Mouse (Mus musculus) testis, adult 2 months (tissue): ENCODE measurements around the gene Pde4d. TPM values are rescaled to one million over a fixed set of nuclear protein-coding genes. Genes with fewer than 3 reads are reported as not detected.

Source experiments
- H3K27ac ChIP-seq: fragments of 200-500 bp; 2 replicates; pipeline ENCODE4 v1.5.1; 2012; ENCODE audit warnings: low read depth, low read length; ENCODE audit not compliant: control insufficient read depth, insufficient read depth
- H3K27me3 ChIP-seq: fragments of 200-500 bp; 2 replicates; pipeline ENCODE4 v1.6.1; 2012; ENCODE audit warnings: mild to moderate bottlenecking, low read length, moderate library complexity; ENCODE audit not compliant: control insufficient read depth, insufficient read depth
- H3K36me3 ChIP-seq: fragments of 200-500 bp; 2 replicates; pipeline ENCODE4 v1.6.1; 2012; ENCODE audit warnings: mild to moderate bottlenecking, low read length; ENCODE audit not compliant: control insufficient read depth, insufficient read depth
- H3K4me1 ChIP-seq: fragments of 200-500 bp; 2 replicates; pipeline ENCODE4 v1.6.1; 2012; ENCODE audit warnings: low read length; ENCODE audit not compliant: control insufficient read depth, insufficient read depth
- H3K4me3 ChIP-seq: fragments of 200-500 bp; 2 replicates; pipeline ENCODE4 v1.5.1; 2012; ENCODE audit warnings: low read depth, mild to moderate bottlenecking, low read length, moderate library complexity, mixed read lengths; ENCODE audit not compliant: control insufficient read depth
- CTCF ChIP-seq: fragments of 200-500 bp; IDR thresholded peaks from 2 replicates; pipeline ENCODE4 v1.5.1; 2012; ENCODE audit warnings: low read depth, mild to moderate bottlenecking, inconsistent platforms, low read length, moderate library complexity; ENCODE audit not compliant: control insufficient read depth, insufficient read depth, insufficient replicate concordance
- POLR2A ChIP-seq: fragments of 200-500 bp; IDR thresholded peaks from 2 replicates; pipeline ENCODE4 v1.6.1; 2012; ENCODE audit warnings: low read depth, mild to moderate bottlenecking, inconsistent platforms, low read length, moderate library complexity; ENCODE audit not compliant: control insufficient read depth
- polyA plus RNA-seq: library from polyadenylated mRNA; depleted of rRNA; stranded (reverse); fragments of >200 nt; gene quantifications from 2 replicates; pipeline ENCODE4 v1.2.3, GENCODE M21; 2012

Pde4d gene
- polyA plus RNA-seq, 1 experiment = 2.1 TPM

DNA sequence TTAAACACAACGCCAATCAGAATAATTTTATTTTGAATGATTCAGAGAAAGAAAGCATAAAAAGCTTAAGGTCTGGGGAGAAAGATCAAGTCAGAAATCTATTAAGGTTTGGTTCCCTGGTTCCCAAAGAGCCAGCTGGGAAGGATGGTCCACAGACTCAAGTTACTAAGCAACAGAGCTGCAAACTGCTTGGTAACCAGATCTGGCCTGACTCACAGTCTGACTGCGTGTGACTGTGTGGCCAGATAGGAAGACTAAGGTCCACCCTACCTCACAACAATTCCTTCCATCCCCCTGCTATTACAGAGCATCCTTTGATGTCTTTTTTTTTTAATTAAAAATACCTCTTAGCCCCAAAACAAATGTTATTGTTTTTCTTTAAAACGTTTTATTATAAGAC is 818.5 kb downstream of the Pde4d start:
- Histone ChIP-seq H3K27ac (no peak overlapping the region), H3K27me3 (no peaks in the 10 kb centered on the region), H3K4me3 (no peak overlapping the region), H3K36me3 (no peaks in the 10 kb centered on the region), H3K4me1 (no peaks in the 10 kb centered on the region)
- TF ChIP-seq CTCF (no peak), POLR2A (no peak)

DNA sequence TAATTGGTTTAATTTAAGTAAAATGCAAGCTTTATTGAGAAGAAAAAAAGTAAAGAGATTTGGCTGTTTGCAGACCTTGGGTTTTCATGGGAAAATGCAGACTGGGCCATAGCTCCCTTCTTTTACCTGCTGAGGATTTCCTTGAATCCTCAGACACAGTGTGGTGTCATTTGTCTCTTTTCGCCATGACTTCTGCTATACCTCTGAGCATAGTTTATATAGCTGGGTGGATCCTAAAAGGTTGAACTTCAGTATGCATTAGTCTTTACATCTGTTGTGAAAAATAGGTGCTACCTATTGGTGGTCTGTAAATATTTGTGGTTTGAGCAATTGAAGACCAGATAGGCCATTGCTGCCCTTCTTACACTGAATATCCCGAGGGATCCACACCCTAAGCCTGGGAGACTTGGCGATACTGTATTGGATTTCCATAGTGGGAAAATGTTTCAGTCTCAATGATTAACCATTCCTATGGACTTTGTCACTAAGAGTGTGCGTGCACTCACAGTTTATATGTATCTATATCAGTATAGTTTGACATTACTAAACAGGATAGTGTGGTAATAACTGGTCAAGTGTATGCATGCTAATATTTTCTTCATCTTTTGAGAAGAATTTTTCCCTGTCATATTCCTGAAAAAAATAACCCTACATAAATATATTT is 819.0 kb downstream of the Pde4d start:
- TF ChIP-seq CTCF = no peak
- no peaks in the 10 kb centered on the region for H3K4me1 ChIP-seq
- H3K27ac ChIP-seq = no peak overlapping the region
- no peak overlapping the region for H3K4me3 ChIP-seq
- no peaks in the 10 kb centered on the region for H3K36me3 ChIP-seq
- H3K27me3 ChIP-seq = no peaks in the 10 kb centered on the region

DNA sequence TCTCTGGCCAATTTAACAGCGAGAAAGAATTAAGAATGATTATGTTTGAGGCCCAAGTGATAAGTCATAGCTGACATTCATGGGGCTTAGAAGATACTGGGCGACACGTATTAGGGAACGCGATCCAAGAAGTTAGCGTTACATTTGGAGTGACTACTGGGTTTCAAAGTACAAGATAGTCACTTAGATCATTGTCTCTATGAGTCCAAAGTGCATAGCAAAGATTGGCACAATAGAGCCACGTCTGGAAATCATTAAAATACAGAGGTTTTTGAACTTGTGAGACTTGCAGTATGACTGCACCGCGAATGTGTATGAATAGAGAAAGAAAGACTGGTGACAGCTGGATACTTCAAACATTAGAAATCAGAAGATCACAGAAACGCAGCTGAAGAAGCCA is 825.1 kb downstream of the Pde4d start:
- TF ChIP-seq POLR2A (no peak), CTCF (no peak)
- no peak overlapping the region for H3K4me3 ChIP-seq
- no peak overlapping the region for H3K27ac ChIP-seq
- no peaks in the 10 kb centered on the region for H3K36me3 ChIP-seq
- H3K27me3 ChIP-seq = no peaks in the 10 kb centered on the region
- H3K4me1 ChIP-seq = no peaks in the 10 kb centered on the region

DNA sequence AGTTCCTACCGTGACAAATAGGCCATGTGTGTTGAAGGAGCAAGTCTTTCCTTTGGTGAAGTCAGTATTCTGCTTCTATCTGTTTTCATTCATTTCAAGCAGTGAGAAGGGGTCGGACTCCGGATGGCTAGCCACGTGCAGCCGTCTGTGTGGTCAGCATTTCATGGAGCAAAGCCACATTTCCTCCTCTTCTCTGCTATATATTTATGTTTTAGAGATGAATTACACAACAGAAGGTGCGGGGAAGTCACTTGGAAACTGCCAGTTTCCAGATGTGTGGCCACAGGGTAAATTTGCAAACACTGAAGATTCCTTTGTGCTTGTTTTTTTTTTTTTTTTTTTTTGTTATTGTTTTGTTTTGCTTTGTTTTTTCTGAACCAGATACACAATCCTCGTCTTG is 828.0 kb downstream of the Pde4d start:
- Histone ChIP-seq H3K27me3 (no peaks in the 10 kb centered on the region), H3K36me3 (no peaks in the 10 kb centered on the region), H3K4me3 (no peak overlapping the region), H3K4me1 (no peaks in the 10 kb centered on the region), H3K27ac (no peak overlapping the region)
- TF ChIP-seq POLR2A (no peak), CTCF (no peak)

DNA sequence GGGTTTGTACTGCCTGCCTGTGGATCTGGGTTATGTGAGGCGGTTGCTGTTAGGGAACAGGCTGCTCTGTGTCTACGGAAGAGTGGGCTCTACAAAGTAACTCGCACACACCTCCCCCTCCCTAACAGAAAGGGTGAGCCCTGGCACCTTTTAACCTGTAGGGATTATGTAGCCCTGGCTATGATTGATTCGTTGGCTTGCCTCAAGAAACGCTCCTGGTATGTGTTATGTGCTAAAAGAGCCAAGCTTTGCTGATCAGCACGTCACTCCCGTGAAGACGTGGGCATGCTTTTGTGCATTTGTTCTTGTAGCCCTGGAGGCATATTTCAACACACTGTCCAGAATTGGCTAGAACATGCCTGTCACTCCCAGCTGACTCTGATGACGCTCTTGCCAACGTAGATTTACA is 828.8 kb downstream of the Pde4d start:
- H3K27me3 ChIP-seq = no peaks in the 10 kb centered on the region
- H3K36me3 ChIP-seq = no peaks in the 10 kb centered on the region
- TF ChIP-seq POLR2A (no peak), CTCF (no peak)
- H3K27ac ChIP-seq = no peak overlapping the region
- no peaks in the 10 kb centered on the region for H3K4me1 ChIP-seq
- no peak overlapping the region for H3K4me3 ChIP-seq

DNA sequence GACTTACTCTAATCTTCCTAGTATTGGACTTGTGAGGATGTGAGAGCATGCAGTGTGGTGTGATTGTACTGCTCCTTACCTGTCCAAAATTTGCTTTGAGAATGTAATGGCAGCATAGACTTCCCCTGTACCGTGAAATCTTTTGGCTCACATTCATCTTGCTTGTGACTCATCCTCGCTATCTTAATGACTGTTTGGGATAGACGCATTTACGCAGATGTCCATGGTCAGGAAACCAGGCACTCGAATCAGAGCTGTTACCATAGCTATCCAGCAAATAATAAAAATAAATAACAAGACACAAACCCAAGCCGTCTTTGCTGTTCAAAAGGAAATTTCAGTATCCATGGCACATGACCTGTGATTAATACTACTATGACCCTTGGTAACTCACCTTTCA is 829.5 kb downstream of the Pde4d start:
- H3K27ac ChIP-seq = no peak overlapping the region
- H3K36me3 ChIP-seq = no peaks in the 10 kb centered on the region
- no peak for TF ChIP-seq POLR2A
- TF ChIP-seq CTCF = no peak
- H3K4me1 ChIP-seq = no peaks in the 10 kb centered on the region
- H3K27me3 ChIP-seq = no peaks in the 10 kb centered on the region
- H3K4me3 ChIP-seq = no peak overlapping the region

DNA sequence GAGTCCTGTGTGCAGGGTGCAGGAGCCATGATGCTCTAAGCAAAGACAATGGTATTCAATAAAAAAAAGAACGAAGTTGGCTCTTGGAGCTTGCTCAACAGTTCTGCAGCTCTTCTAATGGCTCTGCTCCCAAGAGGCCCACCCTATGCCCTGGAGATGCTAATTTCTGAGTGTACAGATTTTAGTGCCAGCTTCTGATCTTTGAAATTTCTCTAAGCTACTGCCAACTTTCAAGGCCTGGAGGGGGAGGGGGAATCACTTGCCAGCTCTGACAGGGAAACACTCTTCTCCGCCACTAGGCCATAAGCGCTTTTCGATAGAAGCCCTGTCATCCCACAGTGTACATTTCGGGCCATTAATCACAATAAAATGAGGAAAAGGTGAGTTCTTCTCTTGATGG is 830.7 kb downstream of the Pde4d start:
- Histone ChIP-seq H3K36me3 (no peaks in the 10 kb centered on the region), H3K27me3 (no peaks in the 10 kb centered on the region), H3K27ac (no peak overlapping the region), H3K4me3 (no peak overlapping the region), H3K4me1 (no peaks in the 10 kb centered on the region)
- TF ChIP-seq CTCF (no peak), POLR2A (no peak)

DNA sequence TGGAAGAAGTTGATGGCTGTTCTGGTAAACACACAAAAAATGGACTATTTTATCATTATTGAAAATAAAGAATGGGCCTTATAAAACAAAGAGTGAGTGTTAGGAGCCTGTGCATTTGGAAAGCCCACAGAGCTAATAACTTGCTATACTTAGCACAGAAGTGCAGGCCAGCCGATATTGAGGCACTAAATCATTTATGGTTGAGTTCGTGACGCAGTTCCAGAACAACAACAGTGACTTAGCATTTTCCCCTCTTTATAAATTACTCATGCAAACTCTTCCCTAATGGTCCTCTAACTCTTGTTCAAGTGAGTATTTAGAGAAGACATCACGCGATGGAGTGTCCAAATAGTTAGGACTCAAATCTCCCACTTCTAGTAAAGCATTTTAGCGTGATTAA is 837.7 kb downstream of the Pde4d start:
- TF ChIP-seq CTCF (no peak), POLR2A (no peak)
- Histone ChIP-seq H3K4me3 (no peak overlapping the region), H3K27ac (no peak overlapping the region), H3K4me1 (no peaks in the 10 kb centered on the region), H3K36me3 (no peaks in the 10 kb centered on the region), H3K27me3 (no peaks in the 10 kb centered on the region)
